Mouse (Mus musculus) CH12.LX (cell line): ENCODE data around the gene Tet1. TPM values are rescaled to one million over a fixed set of nuclear protein-coding genes. Genes with fewer than 3 reads are reported as not detected.

ENCODE experiments used
- DNase-seq: peaks from one replicate; pipeline ENCODE4 v3.0.0-alpha.2; 2013; ENCODE audit errors: extremely low read depth
- H3K27ac ChIP-seq: 2 replicates; pipeline ENCODE4 v1.5.1; 2012; ENCODE audit warnings: low read depth, mild to moderate bottlenecking, control low read depth, moderate library complexity; ENCODE audit not compliant: insufficient read depth
- H3K27me3 ChIP-seq: replicated peaks from 2 replicates; pipeline ENCODE3; 2012; ENCODE audit warnings: inconsistent platforms
- H3K36me3 ChIP-seq, 2 experiments: replicated peaks in 1 of 2; 2 replicates each; pipeline versions ENCODE3 to v1.6.1; 2012; ENCODE audit warnings: inconsistent platforms in 1 of 2, low read length in 1 of 2, mild to moderate bottlenecking in 1 of 2, mixed read lengths in 1 of 2, moderate library complexity in 1 of 2; ENCODE audit not compliant: control insufficient read depth in 1 of 2, insufficient read depth in 1 of 2
- H3K4me1 ChIP-seq, 2 experiments: 2 replicates each; pipeline ENCODE4 v1.6.1; 2012; ENCODE audit warnings: inconsistent platforms in 1 of 2, moderate library complexity in 1 of 2; ENCODE audit not compliant: insufficient read depth in 2 of 2, control insufficient read depth in 1 of 2
- H3K4me2 ChIP-seq: 2 replicates; pipeline ENCODE4 v1.6.1; 2012; ENCODE audit warnings: low read depth, mild to moderate bottlenecking, control low read depth; ENCODE audit not compliant: poor library complexity, insufficient read depth, severe bottlenecking
- H3K4me3 ChIP-seq, 3 experiments: fragments of 150-350 bp in 1 of 3; sonication (generic) in 1 of 3; replicated peaks in 1 of 3; 2 replicates each; pipeline versions ENCODE3 to v1.5.1; 2011 to 2012; ENCODE audit warnings: low read depth in 2 of 3, low read length in 2 of 3, mild to moderate bottlenecking in 2 of 3, moderate library complexity in 2 of 3, control low read depth in 1 of 3, improper control_type of control experiment in 1 of 3, inconsistent platforms in 1 of 3, mixed read lengths in 1 of 3; ENCODE audit not compliant: poor library complexity in 1 of 3
- H3K79me2 ChIP-seq: replicated peaks from 2 replicates; pipeline ENCODE4 v1.6.1; 2012; ENCODE audit warnings: mild to moderate bottlenecking, moderate library complexity; ENCODE audit not compliant: control insufficient read depth, poor library complexity, insufficient read depth, severe bottlenecking; ENCODE audit errors: extremely low read depth
- H3K9ac ChIP-seq: 2 replicates; pipeline ENCODE4 v1.6.1; 2012; ENCODE audit warnings: low read depth, mild to moderate bottlenecking, control low read depth, moderate library complexity; ENCODE audit not compliant: insufficient read depth
- H3K9me3 ChIP-seq: replicated peaks from 2 replicates; pipeline ENCODE3; 2012; ENCODE audit warnings: low read length, inconsistent platforms, mixed read lengths
- BHLHE40 ChIP-seq: IDR thresholded peaks from 2 replicates; pipeline ENCODE4 v1.6.1; 2011; ENCODE audit warnings: mild to moderate bottlenecking, low read depth, low read length, improper control_type of control experiment
- CHD1 ChIP-seq: IDR thresholded peaks from 2 replicates; pipeline ENCODE4 v1.6.1; 2012; ENCODE audit warnings: low read depth, low read length, improper control_type of control experiment, inconsistent platforms
- CHD2 ChIP-seq: IDR thresholded peaks from 2 replicates; pipeline ENCODE4 v1.6.1; 2011; ENCODE audit warnings: low read length, improper control_type of control experiment
- CTCF ChIP-seq, 2 experiments: IDR thresholded peaks in 1 of 2; conservative IDR thresholded peaks in 1 of 2; 2 replicates each; pipeline ENCODE4 v1.5.1; 2011 to 2012; ENCODE audit warnings: low read depth in 2 of 2, low read length in 2 of 2, improper control_type of control experiment in 1 of 2, inconsistent platforms in 1 of 2, mild to moderate bottlenecking in 1 of 2, moderate library complexity in 1 of 2
- E2F4 ChIP-seq: IDR thresholded peaks from 2 replicates; pipeline ENCODE4 v1.6.1; 2011; ENCODE audit warnings: low read depth, low read length, improper control_type of control experiment; ENCODE audit not compliant: insufficient replicate concordance
- GABPA ChIP-seq: IDR thresholded peaks from 2 replicates; pipeline ENCODE4 v1.6.1; 2012; ENCODE audit warnings: low read depth, low read length, improper control_type of control experiment, inconsistent platforms; ENCODE audit not compliant: insufficient replicate concordance
- JUND ChIP-seq: conservative IDR thresholded peaks from 2 replicates; pipeline ENCODE4 v1.6.1; 2011; ENCODE audit warnings: low read depth, low read length, improper control_type of control experiment
- KAT2A ChIP-seq: IDR thresholded peaks from 2 replicates; pipeline ENCODE4 v1.6.1; 2012; ENCODE audit warnings: low read length, improper control_type of control experiment, inconsistent platforms; ENCODE audit not compliant: insufficient replicate concordance
- MAFK ChIP-seq: IDR thresholded peaks from 2 replicates; pipeline ENCODE4 v1.6.1; 2011; ENCODE audit warnings: low read length, improper control_type of control experiment; ENCODE audit not compliant: insufficient replicate concordance
- MAX ChIP-seq: IDR thresholded peaks from 2 replicates; pipeline ENCODE4 v1.6.1; 2011; ENCODE audit warnings: low read length, improper control_type of control experiment
- MEF2A ChIP-seq: IDR thresholded peaks from 2 replicates; pipeline ENCODE4 v1.6.1; 2014; ENCODE audit warnings: low read depth, mild to moderate bottlenecking, inconsistent platforms, low read length, improper control_type of control experiment, borderline replicate concordance
- MXI1 ChIP-seq: IDR thresholded peaks from 2 replicates; pipeline ENCODE4 v1.6.1; 2011; ENCODE audit warnings: mild to moderate bottlenecking, low read depth, low read length, improper control_type of control experiment
- MYC ChIP-seq: IDR thresholded peaks from 2 replicates; pipeline ENCODE4 v1.6.1; 2011; ENCODE audit warnings: low read depth, mild to moderate bottlenecking, improper control_type of control experiment, low read length
- NELFE ChIP-seq: IDR thresholded peaks from 2 replicates; pipeline ENCODE4 v1.6.1; 2011; ENCODE audit warnings: low read depth, low read length, improper control_type of control experiment
- POLR2A ChIP-seq: IDR thresholded peaks from 2 replicates; pipeline ENCODE4 v1.6.1; 2011; ENCODE audit warnings: low read depth, mild to moderate bottlenecking, improper control_type of control experiment, low read length
- POLR2AphosphoS2 ChIP-seq: IDR thresholded peaks from 2 replicates; pipeline ENCODE4 v1.6.1; 2011; ENCODE audit warnings: low read depth, low read length, improper control_type of control experiment
- RAD21 ChIP-seq: IDR thresholded peaks from 2 replicates; pipeline ENCODE4 v1.6.1; 2011; ENCODE audit warnings: low read depth, mild to moderate bottlenecking, low read length, improper control_type of control experiment, moderate library complexity
- RCOR1 ChIP-seq: conservative IDR thresholded peaks from 2 replicates; pipeline ENCODE4 v1.6.1; 2012; ENCODE audit warnings: low read depth, mild to moderate bottlenecking, inconsistent platforms, low read length, improper control_type of control experiment
- USF1 ChIP-seq: IDR thresholded peaks from 2 replicates; pipeline ENCODE4 v1.6.1; 2014; ENCODE audit warnings: low read depth, mild to moderate bottlenecking, inconsistent platforms, low read length, improper control_type of control experiment
- dilution Hi-C: fragments of 300-500 bp; cut with MboI; formaldehyde crosslinking; loops from 2 replicates; pipeline ENCODE4 v1.14.3; 2020; ENCODE audit warnings: low sequenced_read_pairs; ENCODE audit not compliant: extremely low pct_unique_long_range_greater_than_20kb, extremely low pct_ligation_motif_present
- in situ Hi-C: fragments of 300-500 bp; cut with MboI; formaldehyde crosslinking; loops from 3 replicates; pipeline ENCODE4 v1.14.3; 2019; ENCODE audit warnings: low sequenced_read_pairs, low pct_ligation_motif_present, low pct_unique_long_range_greater_than_20kb, mixed read lengths
- polyA plus RNA-seq: library from polyadenylated mRNA; unstranded; fragments of >175 nt; gene quantifications from 2 replicates; pipeline ENCODE4 v1.2.1, GENCODE M21; 2012; ENCODE audit warnings: low read depth; ENCODE audit not compliant: insufficient read length
- total RNA-seq, 2 experiments: library from RNA; depleted of rRNA; stranded (reverse); fragments of 300-350 nt in 1 of 2; fragments of >200 nt in 1 of 2; gene quantifications; 2 replicates each; pipeline ENCODE4 v1.2.3; 2012 to 2014

The Tet1 gene
- total and polyA plus RNA-seq, 3 experiments, result 0.23 to 0.55 (median 0.34) TPM

GRCm38 (mm10) chr10:62918985-62919384, 10.2 kb upstream of the Tet1 start:
- Histone ChIP-seq H3K27ac (no peak overlapping the region), H3K4me1 (peaks cover 6 to 28% of the 10 kb centered on the region in 2 experiments), H3K36me3 (peaks cover 0 to 3% of the 10 kb centered on the region in 2 experiments), H3K9ac (no peak overlapping the region), H3K27me3 (no peaks in the 10 kb centered on the region), H3K4me2 (no peak overlapping the region), H3K79me2 (no peaks in the 10 kb centered on the region; the same call in 1 of the 2 replicates), H3K4me3 (no peak overlapping the region), H3K9me3 (no peaks in the 10 kb centered on the region)
- in situ Hi-C loops, result no loop called here
- DNase-seq, result no peak
- TF ChIP-seq JUND, result no peak
- TF ChIP-seq POLR2A, result no peak
- dilution Hi-C loops, result no loop called here

GRCm38 (mm10) chr10:62911120-62911519, 2.3 kb upstream of the Tet1 start:
- Histone ChIP-seq H3K4me2 (no peak overlapping the region), H3K9ac (no peak overlapping the region), H3K4me1 (peaks cover 10 to 21% of the 10 kb centered on the region in 2 experiments), H3K36me3 (no peaks in the 10 kb centered on the region), H3K79me2 (no peaks in the 10 kb centered on the region), H3K27me3 (no peaks in the 10 kb centered on the region), H3K27ac (no peak overlapping the region), H3K4me3 (no peak overlapping the region), H3K9me3 (peaks cover 3% of the 10 kb centered on the region)
- dilution Hi-C loops (no loop called here), in situ Hi-C loops (no loop called here)
- DNase-seq, result no peak
- TF ChIP-seq MXI1, result no peak
- TF ChIP-seq BHLHE40, result no peak
- no peak for TF ChIP-seq MAX
- no peak for TF ChIP-seq KAT2A
- TF ChIP-seq RAD21, result no peak
- no peak for TF ChIP-seq MEF2A
- no peak for TF ChIP-seq CHD2
- no peak for TF ChIP-seq E2F4
- TF ChIP-seq CHD1, result no peak
- no peak for TF ChIP-seq MAFK

- Histone ChIP-seq H3K27ac (no peak overlapping the region), H3K4me3 (no peak overlapping the region), H3K4me2 (no peak overlapping the region), H3K79me2 (no peaks in the 10 kb centered on the region), H3K9ac (no peak overlapping the region), H3K27me3 (no peaks in the 10 kb centered on the region)
- dilution Hi-C loops, result no loop called here
- DNase-seq, result no peak
- TF ChIP-seq POLR2AphosphoS2 (no peak), MAFK (no peak), POLR2A (no peak), CTCF (conservative IDR thresholded peaks at IDR 0.05 in 1 of 2, IDR thresholded peaks at IDR 0.05 in 1 of 2; ENCODE audit: low read depth in 2 of 2, low read length in 2 of 2) (no peak), MYC (no peak), NELFE (no peak), CHD2 (no peak), USF1 (no peak), RCOR1 (no peak), MAX (no peak), GABPA (no peak), E2F4 (no peak)
- TF ChIP-seq, all 38 proteins: peak for 0
- H3K9me3 ChIP-seq, result no peaks in the 10 kb centered on the region
- H3K4me1 ChIP-seq, result peaks cover 4% of the 10 kb centered on the region in 2 experiments; a peak in 2 of 4 replicates
- no peaks in the 10 kb centered on the region for H3K36me3 ChIP-seq
- in situ Hi-C loops, result no loop called here
Observed at GRCm38 (mm10) chr10:62906336-62906735, 2.5 kb downstream of the Tet1 start.
